Mouse (Mus musculus) liver (tissue): ENCODE data around the gene Capns1.
"Not testable (repeated sequence)": the region's sequence is repeated elsewhere in the genome, so short reads cannot be mapped to it uniquely, and the experiment has no call there.

Experiments
- DNase-seq: peaks from one replicate; pipeline ENCODE4 v3.0.0-alpha.2; 2020; ENCODE audit warnings: mixed read lengths

Gene Capns1

DNA sequence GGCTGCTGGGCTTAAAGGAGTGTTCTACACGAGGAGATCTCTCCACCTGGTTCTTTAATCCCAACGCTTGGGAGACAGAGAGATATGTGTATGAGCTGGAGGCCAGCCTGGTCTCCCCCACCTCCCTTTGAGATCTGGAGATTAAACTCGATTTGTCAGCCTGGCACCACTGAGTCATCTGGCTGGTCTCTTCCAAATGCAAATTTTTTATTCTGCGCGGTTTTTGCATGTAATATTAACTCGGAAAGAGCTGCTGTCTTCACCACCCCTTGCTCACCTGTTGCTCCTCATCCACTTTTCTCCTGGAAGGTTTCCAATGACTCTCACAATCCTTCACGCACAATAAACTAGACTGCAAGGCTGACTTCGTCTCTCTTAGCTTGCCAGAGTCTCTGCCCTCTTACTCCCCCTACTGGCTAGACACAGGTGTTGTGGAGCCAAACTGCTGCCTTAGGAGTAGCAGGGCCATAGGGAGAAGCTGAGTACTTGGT, at the start of gene Capns1:
Gene Capns1, minus strand, starts transcription at position 331 of the 491 bp plus-strand sequence.
- peak; percentile 80 for DNase-seq

DNA sequence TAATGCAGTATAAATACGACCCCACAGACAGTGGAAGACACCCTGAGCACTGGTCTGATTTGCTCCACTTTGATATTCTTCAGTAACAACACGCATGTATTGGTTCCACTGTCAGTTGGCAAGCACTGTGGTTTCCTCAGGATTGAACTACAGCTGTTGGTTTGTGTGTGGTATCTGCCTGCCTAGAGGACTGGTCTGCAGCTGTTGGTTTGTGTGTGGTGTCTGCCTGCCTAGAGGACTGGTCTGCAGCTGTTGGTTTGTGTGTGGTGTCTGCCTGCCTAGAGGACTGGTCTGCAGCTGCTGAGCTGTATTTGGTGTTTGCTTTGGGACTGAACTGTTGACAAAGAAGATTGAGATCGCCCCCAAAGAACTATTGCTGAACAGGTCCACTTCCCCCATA, 38.8 kb upstream of the Capns1 start:
- DNase-seq = not testable (repeated sequence)

GRCm38 (mm10) chr7:30235625-30236024, 37.0 kb upstream of the Capns1 start, which contains the start of gene Ovol3:
Gene Ovol3 (minus strand): TSS chr7:30235725.
- no peak for DNase-seq

DNA sequence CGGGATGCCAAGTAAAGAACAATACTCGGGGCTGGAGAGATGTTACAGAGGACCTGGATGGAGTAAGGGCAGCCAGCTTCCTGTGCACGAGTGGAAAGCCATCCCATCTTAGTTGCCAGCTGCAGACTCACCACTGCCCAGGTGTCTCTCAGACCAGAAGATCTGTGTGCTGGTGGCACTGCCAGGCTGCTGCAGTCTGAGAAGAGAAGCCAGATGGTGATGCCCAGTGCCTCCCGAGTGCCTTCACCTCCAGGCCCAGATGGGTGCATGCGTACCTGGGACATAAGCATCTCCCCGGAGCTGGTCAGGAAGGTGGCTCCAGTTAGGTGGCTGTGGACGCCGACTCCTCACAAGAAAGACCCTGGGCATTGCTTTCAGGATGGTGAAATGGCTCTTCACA, 36.5 kb upstream of the Capns1 start:
- no peak for DNase-seq

- no peak for DNase-seq
Observed at GRCm38 (mm10) chr7:30234276-30234858, 35.8 kb upstream of the Capns1 start.

DNA sequence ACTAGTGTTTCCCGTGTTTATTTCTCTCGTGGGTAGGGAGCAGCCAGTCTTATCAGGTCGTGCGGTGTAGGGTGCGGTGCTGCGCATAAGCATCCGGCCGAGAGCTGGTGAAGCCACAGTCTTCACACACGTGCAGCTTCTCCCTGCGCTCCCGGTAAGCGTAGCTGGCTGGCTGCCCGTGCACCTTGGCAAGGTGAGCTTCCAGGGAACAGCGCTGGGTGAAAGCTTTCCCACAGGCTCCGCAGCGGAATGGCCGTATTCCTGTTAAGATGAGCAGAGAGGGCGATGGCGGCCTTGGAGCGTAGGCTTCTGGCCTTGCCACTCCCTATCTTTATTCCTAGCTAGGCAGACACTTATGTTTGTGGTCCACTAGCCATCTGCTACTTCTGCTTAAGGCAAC, 34.8 kb upstream of the Capns1 start:
- DNase-seq = no peak

DNA sequence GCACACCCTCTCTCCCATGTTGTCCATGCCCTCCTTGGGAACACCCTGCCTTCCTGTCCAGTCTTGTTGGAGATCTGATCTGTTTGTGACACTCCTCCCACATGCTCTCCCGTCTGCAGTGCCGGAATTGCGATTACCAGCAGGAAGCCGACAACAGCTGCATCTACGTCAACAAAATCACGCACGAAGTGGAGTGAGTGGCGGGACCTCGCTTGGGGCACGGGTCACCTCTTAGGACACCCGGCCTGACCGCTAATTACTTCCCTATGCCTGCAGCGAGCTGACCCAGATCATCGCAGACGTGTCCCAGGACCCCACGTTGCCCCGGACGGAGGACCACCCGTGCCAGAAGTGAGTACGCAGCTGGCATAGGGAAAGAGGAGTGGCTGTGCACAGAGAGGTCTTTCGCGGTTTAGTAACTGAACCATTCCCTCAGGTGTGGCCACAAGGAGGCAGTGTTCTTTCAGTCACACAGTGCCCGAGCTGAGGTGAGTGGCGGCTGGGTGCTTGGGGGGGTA, 34.1 kb upstream of the Capns1 start:
- peak; percentile 73 for DNase-seq

- DNase-seq = peak; percentile 97
Observed at GRCm38 (mm10) chr7:30231669-30232454, 33.3 kb upstream of the Capns1 start, which contains the start of the genes Polr2i and Tbcb. Gene Polr2i (plus strand): TSS chr7:30231948. Gene Tbcb (minus strand): TSS chr7:30232272.

DNA sequence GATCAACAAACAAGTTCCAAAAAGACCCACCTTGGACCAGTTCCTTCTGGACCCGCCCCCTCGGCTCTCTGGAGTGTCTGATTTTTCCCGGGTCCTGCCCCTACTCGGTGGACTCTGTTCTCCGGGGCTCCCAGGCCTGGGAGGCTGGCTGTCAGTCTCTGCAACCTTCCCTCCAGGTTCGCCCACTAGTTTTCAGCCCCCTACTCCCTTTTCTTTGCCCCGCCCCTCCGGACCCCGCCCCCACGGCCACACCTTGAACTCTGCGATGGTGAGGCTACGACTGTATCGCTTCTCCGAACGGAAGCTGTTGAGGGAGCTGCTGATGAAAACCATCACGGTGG, 32.7 kb upstream of the Capns1 start:
- DNase-seq = no peak

GRCm38 (mm10) chr7:30224206-30224605, 25.6 kb upstream of the Capns1 start:
- DNase-seq = no peak

GRCm38 (mm10) chr7:30222205-30222604, 23.6 kb upstream of the Capns1 start:
- DNase-seq = peak; percentile 26

DNA sequence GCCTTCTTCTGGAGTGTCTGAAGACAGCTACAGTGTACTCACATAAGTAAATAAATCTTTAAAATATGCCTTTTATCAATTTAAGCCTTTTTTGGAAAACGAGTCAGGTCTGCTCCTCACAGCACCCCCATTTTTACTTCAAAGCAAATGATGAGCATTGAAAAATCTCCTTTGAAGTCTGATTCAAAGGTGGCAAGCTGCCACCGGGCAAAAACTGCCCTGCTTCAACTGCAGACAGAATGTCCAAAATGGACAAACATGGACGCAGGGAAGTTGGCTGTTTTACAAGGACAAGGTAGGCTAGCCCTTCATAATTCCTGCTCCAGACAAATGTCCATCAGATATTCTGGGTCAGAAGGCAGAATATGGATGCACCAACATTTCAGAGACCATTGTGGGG, 22.8 kb upstream of the Capns1 start:
- DNase-seq = no peak

DNA sequence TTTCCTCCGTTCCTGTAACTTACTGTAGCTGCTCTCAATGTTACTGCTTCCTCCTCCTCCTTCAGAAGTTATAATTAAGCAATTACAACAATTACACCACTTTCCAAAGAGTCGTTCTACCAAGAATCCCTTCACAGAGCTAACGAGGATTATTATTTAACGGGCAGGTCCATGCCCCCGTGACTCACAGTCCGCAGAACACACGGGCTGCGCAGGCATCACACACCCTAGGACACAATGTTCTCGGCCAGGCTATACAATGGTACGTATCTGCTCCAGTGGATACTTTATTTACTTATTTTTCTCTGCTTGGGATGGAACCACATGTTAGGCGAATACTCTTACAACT, 21.4 kb upstream of the Capns1 start:
- no peak for DNase-seq

DNA sequence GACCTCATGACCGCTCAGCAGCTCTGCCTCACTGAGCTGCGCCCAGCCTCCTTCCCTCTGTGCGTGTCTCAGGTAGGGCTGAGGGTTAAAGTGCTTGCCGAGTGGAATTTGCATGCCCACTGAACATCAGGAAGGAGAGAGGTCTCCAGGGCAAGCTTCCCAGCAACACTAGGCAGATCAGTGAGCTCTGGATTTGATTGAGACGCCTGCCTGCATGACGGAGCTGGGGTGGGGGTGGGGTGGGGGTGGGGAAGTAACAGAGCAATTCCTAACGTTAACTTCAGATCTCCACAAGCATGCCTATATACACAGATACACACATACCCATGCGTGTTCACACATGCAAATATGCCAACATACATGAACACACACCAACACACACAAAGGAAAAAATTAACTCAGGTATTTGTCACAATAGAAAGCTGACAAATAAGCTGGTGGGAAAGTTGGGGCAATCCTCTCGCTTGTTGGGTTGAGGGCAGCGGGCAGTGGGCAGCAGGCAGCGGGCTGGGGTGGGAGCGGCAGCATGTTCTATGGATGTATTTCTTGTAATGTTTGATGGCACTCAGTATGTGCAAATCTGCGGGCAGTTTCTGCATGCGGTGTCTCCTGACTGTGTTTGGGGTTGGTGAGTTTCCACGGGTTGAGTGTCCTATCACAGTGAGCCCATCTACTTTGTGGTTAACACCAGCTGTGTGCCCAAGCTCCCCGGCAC, 20.8 kb upstream of the Capns1 start:
- DNase-seq = peak; percentile 61

DNA sequence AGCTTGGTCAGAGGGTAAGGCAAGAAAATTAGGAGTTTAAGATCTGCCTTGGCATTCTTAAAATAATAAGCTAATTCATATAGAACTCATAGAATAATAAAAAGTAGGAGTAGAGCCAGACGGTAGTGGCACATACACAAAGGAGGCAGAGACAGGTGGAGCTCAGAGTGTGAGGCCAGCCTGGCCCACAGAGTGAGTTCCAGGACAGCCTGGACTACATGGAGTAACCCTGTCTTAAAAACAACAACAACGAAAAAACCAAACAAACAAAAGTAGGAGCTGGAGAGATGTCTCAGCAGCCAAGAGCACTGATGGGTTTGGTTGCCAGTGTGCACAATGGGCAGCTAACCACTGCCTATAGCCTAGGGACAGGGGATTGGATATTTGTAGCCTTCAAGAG, 18.7 kb upstream of the Capns1 start:
- no peak for DNase-seq

DNA sequence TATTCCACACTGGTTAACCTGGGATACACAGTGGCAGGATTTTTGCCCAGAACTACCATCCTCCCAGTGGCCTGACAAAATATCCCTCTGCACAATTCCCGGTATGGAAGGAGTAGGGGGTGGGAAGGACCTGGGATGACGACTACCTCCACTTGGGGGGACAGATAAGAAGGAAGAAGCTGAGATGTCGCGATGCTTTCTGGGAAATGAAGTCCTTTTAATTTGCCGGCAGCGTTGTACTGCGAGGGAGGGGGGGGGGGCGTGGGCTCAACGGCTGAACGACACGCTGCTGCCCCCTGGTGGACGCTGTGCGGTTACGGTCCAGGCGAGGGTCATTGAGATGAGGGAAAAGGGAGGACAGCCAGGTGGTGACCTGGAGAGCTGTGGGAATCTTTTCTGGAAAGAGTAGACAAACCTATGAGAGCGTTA, 18.1 kb upstream of the Capns1 start:
- DNase-seq = peak; percentile 84

DNA sequence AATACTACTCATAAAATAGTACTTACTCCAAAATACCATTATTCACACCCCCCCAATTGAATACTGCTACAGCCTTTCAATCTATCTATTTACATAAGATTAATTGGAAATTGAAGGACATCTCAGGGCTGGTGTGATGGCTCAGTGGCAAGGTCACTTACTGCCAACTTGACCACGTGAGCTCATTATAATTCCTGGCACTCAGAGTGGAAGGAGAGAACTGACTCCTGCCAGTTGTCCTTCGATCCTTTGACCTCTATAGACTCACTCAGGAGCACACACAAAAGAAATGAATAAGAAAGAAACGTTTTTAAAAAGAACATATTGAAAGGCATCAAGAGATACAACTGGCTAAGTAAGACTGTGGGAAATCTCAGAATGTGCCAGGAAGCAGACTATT, 17.3 kb upstream of the Capns1 start:
- no peak for DNase-seq

DNA sequence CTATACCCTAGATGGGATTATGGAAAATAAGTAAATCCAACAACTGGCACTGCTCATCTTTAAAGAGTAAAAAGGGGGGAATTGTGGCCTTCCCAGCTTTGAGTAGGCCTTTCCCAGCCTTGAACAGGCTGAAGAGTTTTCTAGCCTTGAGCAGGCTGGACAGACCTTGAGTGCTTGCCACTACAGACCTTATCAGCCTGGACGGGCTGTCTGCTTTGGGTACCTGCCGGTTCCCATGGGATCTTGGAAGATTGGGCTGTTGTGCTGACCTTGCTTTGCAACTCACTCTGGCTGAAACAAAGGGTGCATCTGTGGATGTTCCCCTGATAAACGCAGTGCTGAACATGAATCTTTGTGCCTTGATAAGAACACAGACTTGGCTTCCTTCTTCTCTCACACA, 15.3 kb upstream of the Capns1 start:
- DNase-seq = no peak

- DNase-seq = no peak
Observed at GRCm38 (mm10) chr7:30211025-30211424, 12.4 kb upstream of the Capns1 start.

DNA sequence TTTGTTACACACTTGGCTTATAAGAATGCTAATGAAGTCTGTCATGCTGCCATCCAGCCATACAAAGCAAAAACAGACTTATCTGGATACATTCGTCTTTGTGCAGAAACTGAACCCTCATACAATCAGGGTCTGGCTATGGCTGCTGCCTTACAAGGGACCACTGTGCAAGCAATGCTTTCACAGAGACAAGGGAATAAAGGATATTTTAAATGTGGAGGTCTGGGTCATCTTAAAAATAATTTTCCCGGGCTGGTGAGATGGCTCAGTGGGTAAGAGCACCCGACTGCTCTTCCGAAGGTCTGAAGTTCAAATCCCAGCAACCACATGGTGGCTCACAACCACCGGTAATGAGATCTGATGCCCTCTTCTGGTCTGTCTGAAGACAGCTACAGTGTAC, 7.8 kb upstream of the Capns1 start:
- not testable (repeated sequence) for DNase-seq

DNA sequence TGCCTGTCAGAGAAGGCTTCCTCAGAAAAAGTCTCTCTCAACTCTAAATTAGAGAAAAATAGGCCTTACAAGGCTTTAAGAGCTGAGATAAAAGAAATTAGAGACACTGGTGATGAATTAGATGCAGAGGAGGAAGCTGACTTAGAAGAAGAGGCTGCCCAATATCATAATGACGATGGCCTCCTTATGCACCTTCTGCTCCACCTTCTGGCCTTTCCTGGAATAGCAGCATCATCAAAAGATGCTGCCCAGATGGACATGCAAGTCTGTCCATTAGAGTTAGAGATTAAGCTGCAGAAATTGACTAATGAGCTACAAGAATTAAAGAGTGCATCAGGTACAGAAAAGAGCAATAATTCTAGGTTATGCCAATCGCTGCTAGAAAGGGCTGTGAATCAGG, 6.8 kb upstream of the Capns1 start:
- DNase-seq = peak; percentile 65

GRCm38 (mm10) chr7:30204380-30204779, 5.8 kb upstream of the Capns1 start:
- DNase-seq = no peak

DNA sequence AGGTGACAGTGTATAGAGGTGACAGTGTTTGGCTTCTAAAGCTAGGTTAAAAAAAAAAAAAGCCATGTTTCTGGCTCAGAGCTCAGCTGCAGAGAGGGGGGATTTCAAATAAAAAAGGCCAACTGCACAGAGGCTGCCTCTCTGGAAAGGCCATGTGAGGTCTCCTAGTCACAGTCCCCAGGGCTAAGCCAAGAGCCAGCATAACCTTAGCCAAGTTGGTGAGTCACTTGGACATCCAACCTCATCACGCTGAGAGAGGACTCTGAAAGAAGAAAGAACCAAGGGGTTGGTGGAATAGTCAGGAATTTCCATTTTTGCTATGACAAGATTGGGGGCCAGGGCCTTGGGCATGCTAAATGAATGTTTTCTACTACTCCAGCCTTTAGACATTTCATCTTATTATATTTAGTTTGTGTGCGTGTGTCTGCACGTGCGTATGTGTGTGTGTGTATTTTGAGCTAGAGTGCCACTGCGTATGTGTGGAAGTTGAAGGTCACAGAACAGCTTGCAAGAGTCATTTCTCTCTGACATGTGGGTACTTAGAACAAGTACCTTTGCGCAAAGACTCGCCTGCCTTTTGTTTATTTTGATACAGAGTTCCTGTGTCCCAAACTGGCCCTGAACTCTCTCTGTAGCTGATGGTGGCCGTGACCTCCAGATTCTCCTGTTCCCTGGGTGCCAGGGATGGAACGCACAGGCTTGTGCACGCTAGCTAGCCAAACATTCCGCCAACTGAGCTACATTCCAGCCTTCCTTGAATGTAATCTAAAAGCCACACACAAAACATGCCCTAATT, 4.5 kb upstream of the Capns1 start:
- DNase-seq = no peak
